Mouse (Mus musculus): ENCODE measurements around the gene Tex22. TPM values are rescaled to one million over a fixed set of nuclear protein-coding genes. Genes with fewer than 3 reads are reported as not detected.

Tex22 gene
- polyA plus RNA-seq, 1 experiment from 2014 or later = not detected

DNA sequence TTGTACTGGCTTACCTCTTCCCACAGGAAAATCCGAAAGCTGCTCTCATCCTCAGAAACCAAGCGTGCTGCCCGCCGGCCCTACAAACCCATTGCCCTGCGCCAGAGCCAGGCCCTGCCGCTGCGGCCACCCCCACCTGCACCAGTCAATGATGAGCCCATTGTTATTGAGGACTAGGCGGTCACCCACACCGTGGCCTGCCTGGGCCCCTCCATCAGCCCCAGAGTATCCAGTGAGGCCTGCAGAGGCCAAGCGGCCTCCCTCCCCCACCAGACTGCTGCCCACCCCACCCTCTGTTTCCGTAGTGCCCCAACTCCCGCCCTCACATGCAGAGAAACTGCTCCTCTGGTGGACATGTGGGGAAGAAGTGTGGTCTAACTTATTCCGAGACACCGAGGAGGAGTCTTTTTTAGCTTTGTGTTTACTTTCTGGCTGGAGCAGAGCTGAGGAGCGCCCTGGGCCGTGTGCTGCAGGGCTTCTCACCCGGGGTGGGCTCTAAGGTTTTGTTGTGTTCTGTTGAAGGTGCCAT, 62.3 kb downstream of the Tex22 start:
- no peaks in the 10 kb centered on the region for H3K9me3 ChIP-seq (replicated peaks; ENCODE audit: control insufficient read depth, low read length)
- no peak overlapping the region for H3K4me2 ChIP-seq (ENCODE audit: low read depth, low read length)
- peaks cover 23% of the 10 kb centered on the region for H3K36me3 ChIP-seq (ENCODE audit: control insufficient read depth, insufficient read depth)
- peaks cover 22% of the 10 kb centered on the region for H3K4me1 ChIP-seq (ENCODE audit: control insufficient read depth, low read depth, low read length)
- H3K4me3 ChIP-seq (ENCODE audit: low read depth, low read length) = no peak overlapping the region
- WGBS (ENCODE audit: insufficient replicate concordance) = 78% methylated on average over 17 of the region's 17 CpGs
- H3K27ac ChIP-seq (ENCODE audit: low read length) = no peak overlapping the region
- H3K9ac ChIP-seq (ENCODE audit: low read depth, low read length) = no peak overlapping the region
- ATAC-seq (ENCODE audit: low read depth) = no peak
- H3K27me3 ChIP-seq (ENCODE audit: control insufficient read depth, insufficient read depth, low read depth, low read length) = peaks cover 16% of the 10 kb centered on the region

GRCm38 (mm10) chr12:113137260-113138213, 63.2 kb downstream of the Tex22 start:
- Histone ChIP-seq H3K27me3 (ENCODE audit: control insufficient read depth, insufficient read depth, low read depth, low read length) (peaks cover 26% of the 10 kb centered on the region), H3K4me2 (ENCODE audit: low read depth, low read length) (no peak overlapping the region), H3K4me1 (ENCODE audit: control insufficient read depth, low read depth, low read length) (peaks cover 23% of the 10 kb centered on the region), H3K4me3 (ENCODE audit: low read depth, low read length) (no peak overlapping the region), H3K9ac (ENCODE audit: low read depth, low read length) (no peak overlapping the region), H3K9me3 (replicated peaks; ENCODE audit: control insufficient read depth, low read length) (no peaks in the 10 kb centered on the region), H3K36me3 (ENCODE audit: control insufficient read depth, insufficient read depth) (peaks cover 14% of the 10 kb centered on the region), H3K27ac (ENCODE audit: low read length) (no peak overlapping the region)
- no peak for ATAC-seq (ENCODE audit: low read depth)
- 74% methylated on average over 18 of the region's 18 CpGs for WGBS (ENCODE audit: insufficient replicate concordance)

DNA sequence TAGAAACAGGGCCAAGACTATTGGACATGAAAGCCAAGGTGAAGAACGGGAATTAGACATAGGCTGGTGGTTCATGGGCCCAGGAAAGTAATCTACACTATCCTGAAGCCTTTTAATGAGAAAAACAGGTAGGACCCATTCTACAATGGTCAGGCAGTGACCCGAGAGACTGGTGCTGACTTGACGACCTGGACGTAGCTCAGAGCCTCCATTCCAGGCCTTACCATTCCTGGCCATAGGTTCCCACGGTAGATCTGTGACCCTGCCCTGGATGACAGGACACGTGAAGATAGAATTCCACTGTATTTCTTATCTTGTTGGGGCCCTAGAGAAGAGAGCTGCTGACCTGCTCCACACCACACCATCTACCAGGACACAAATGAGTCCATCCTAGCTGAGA, 64.0 kb downstream of the Tex22 start:
- H3K4me2 ChIP-seq (ENCODE audit: low read depth, low read length) = no peak overlapping the region
- peaks cover 33% of the 10 kb centered on the region for H3K27me3 ChIP-seq (ENCODE audit: control insufficient read depth, insufficient read depth, low read depth, low read length)
- H3K9me3 ChIP-seq (replicated peaks; ENCODE audit: control insufficient read depth, low read length) = no peaks in the 10 kb centered on the region
- peaks cover 13% of the 10 kb centered on the region for H3K36me3 ChIP-seq (ENCODE audit: control insufficient read depth, insufficient read depth)
- H3K4me1 ChIP-seq (ENCODE audit: control insufficient read depth, low read depth, low read length) = peaks cover 29% of the 10 kb centered on the region
- no peak overlapping the region for H3K9ac ChIP-seq (ENCODE audit: low read depth, low read length)
- no peak for ATAC-seq (ENCODE audit: low read depth)
- H3K4me3 ChIP-seq (ENCODE audit: low read depth, low read length) = no peak overlapping the region
- H3K27ac ChIP-seq (ENCODE audit: low read length) = no peak overlapping the region
- WGBS (ENCODE audit: insufficient replicate concordance) = 68% methylated on average over 6 of the region's 6 CpGs

Small RNAs within 50 kb of the gene (microRNA-seq; reads per million reads assigned to microRNA genes)
- gene Gm44471 = not detected

Other genes with a start within 250 kb of the Tex22 start
- 48.9 and 61.7 TPM in 2 replicates for gene Cdca4, start 245.1 kb upstream of the Tex22 start, polyA plus RNA-seq (2015; fragmentation: Nextera tagmentation; extraction: Ambion mirVana)
- gene Gpr132, start 206.3 kb upstream of the Tex22 start, polyA plus RNA-seq (2015; fragmentation: Nextera tagmentation; extraction: Ambion mirVana) = 0.38 and 0.40 TPM in 2 replicates
- 0.21 and 0.34 TPM in 2 replicates for gene Jag2, start 144.7 kb upstream of the Tex22 start, polyA plus RNA-seq (2015; fragmentation: Nextera tagmentation; extraction: Ambion mirVana)
- gene Nudt14, start 132.4 kb upstream of the Tex22 start, polyA plus RNA-seq (2015; fragmentation: Nextera tagmentation; extraction: Ambion mirVana) = 12.1 and 13.3 TPM in 2 replicates
- gene Btbd6, start 98.0 kb upstream of the Tex22 start, polyA plus RNA-seq (2015; fragmentation: Nextera tagmentation; extraction: Ambion mirVana) = 4.5 and 4.9 TPM in 2 replicates
- 22.8 and 25.7 TPM in 2 replicates for gene Brf1, start 73.8 kb upstream of the Tex22 start, polyA plus RNA-seq (2015; fragmentation: Nextera tagmentation; extraction: Ambion mirVana)
- 4.3 and 5.8 TPM in 2 replicates for gene Pacs2, start 60.0 kb upstream of the Tex22 start, polyA plus RNA-seq (2015; fragmentation: Nextera tagmentation; extraction: Ambion mirVana)
- 3.4 and 3.5 TPM in 2 replicates for gene Mta1, start 23.8 kb downstream of the Tex22 start, polyA plus RNA-seq (2015; fragmentation: Nextera tagmentation; extraction: Ambion mirVana)
- gene Crip2, start 65.7 kb downstream of the Tex22 start, polyA plus RNA-seq (2015; fragmentation: Nextera tagmentation; extraction: Ambion mirVana) = 41.6 and 43.8 TPM in 2 replicates
- gene Crip1, start 71.8 kb downstream of the Tex22 start, polyA plus RNA-seq (2015; fragmentation: Nextera tagmentation; extraction: Ambion mirVana) = 97.4 and 102 TPM in 2 replicates
- 9.1 and 9.2 TPM in 2 replicates for gene Tedc1, start 81.9 kb downstream of the Tex22 start, polyA plus RNA-seq (2015; fragmentation: Nextera tagmentation; extraction: Ambion mirVana)
- gene Tmem121, start 111.4 kb downstream of the Tex22 start, polyA plus RNA-seq (2015; fragmentation: Nextera tagmentation; extraction: Ambion mirVana) = 0.36 and 0.39 TPM in 2 replicates

All from liver, embryonic 16.5 days (tissue).